Mouse (Mus musculus) C2C12 (cell line): ENCODE measurements around the gene Stk10. TPM values are rescaled to one million over a fixed set of nuclear protein-coding genes. Genes with fewer than 3 reads are reported as not detected.

Experiments
- H3K27me3 ChIP-seq: one replicate; pipeline ENCODE4 v1.6.1; 2011; ENCODE audit not compliant: control insufficient read depth, insufficient read depth, insufficient read length
- H3K36me3 ChIP-seq: one replicate; pipeline ENCODE4 v1.6.1; 2011; ENCODE audit not compliant: control insufficient read depth, insufficient read depth
- H3K4me3 ChIP-seq: one replicate; pipeline ENCODE4 v1.5.1; 2011; ENCODE audit warnings: mild to moderate bottlenecking, control low read depth; ENCODE audit not compliant: poor library complexity, insufficient read depth, severe bottlenecking
- H3K79me2 ChIP-seq: one replicate; pipeline ENCODE4 v1.6.1; 2011; ENCODE audit not compliant: control insufficient read depth, insufficient read depth
- H3K79me3 ChIP-seq: one replicate; pipeline ENCODE4 v1.6.1; 2011; ENCODE audit warnings: low read depth, control low read depth
- H3ac ChIP-seq: one replicate; pipeline ENCODE3; 2011; ENCODE audit warnings: low read depth; ENCODE audit not compliant: control insufficient read depth, insufficient read length
- CEBPB ChIP-seq: IDR thresholded peaks from one replicate; pipeline ENCODE4 v1.6.1; 2011; ENCODE audit warnings: low read depth, mild to moderate bottlenecking, control low read depth, moderate library complexity
- CTCF ChIP-seq: IDR thresholded peaks from one replicate; pipeline ENCODE4 v1.5.1; 2011; ENCODE audit not compliant: control insufficient read depth, insufficient read depth, insufficient read length
- FOSL1 ChIP-seq: IDR thresholded peaks from one replicate; pipeline ENCODE4 v1.8.0; 2011; ENCODE audit warnings: mild to moderate bottlenecking, low read length; ENCODE audit not compliant: poor library complexity, insufficient read depth, severe bottlenecking
- MAX ChIP-seq: IDR thresholded peaks from one replicate; pipeline ENCODE4 v1.6.1; 2011; ENCODE audit warnings: mild to moderate bottlenecking, control low read depth
- MYOD1 ChIP-seq: IDR thresholded peaks from one replicate; pipeline ENCODE4 v1.6.1; 2011; ENCODE audit warnings: low read depth; ENCODE audit not compliant: control insufficient read depth, insufficient read length
- MYOG ChIP-seq: IDR thresholded peaks from one replicate; pipeline ENCODE4 v1.6.1; 2011; ENCODE audit not compliant: control insufficient read depth, insufficient read length; ENCODE audit errors: extremely low read depth
- USF1 ChIP-seq: IDR thresholded peaks from one replicate; pipeline ENCODE4 v1.6.1; 2011; ENCODE audit warnings: low read depth, mild to moderate bottlenecking, control low read depth, moderate library complexity
- polyA plus RNA-seq: library from polyadenylated mRNA; unstranded; fragments of >200 nt; fragmentation: generic; extraction: Trizol; gene quantifications from one replicate; pipeline ENCODE4 v1.2.1, GENCODE M21; 2012; ENCODE audit warnings: missing spikeins

Stk10 gene
- polyA plus RNA-seq, 1 experiment: 8.2 TPM

DNA sequence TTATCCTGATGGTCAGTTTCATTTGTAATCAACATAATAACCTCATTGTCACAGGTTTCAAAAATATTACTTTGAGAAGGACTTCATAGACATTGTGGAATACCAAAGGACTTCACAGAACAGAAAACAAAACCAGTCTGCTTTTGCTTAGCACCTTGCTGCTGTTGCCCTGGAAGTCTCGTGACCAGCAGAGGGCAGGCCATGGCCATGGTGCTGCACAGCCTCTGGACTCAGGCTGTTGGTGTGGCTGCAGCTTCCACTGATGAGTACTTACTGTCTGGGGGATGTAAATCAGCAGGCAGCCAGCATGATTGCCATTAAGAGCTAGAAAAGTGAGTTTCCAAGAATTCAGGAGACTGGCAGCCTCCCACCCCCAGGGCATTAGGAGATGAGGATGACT is 92.6 kb downstream of the Stk10 start:
- Histone ChIP-seq H3K27me3 (no peaks in the 10 kb centered on the region), H3K79me3 (no peaks in the 10 kb centered on the region), H3ac (no peak overlapping the region), H3K79me2 (no peaks in the 10 kb centered on the region), H3K36me3 (peaks cover 29% of the 10 kb centered on the region), H3K4me3 (no peak overlapping the region)
- TF ChIP-seq MAX (no peak), CEBPB (no peak), FOSL1 (no peak), USF1 (no peak), MYOG (no peak), CTCF (peak; percentile 90)

DNA sequence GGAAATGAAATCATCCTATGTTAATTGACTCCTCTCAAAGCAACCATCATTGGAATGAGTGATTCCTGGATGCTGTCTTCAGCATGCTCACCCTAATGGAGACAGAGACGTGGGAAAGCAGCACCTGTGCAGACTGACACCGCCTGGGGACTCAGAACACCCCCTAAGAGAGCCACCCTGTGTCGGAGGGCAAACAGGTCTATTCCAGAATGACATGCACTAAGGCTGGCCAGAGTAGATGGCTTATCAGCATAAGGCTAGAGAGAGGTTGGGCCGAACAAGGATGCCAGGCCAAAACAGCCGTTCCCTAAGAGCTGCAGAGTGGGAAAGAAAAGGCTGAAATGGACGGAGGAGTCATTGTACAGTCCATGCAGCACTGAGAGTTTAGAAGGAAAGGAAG is 93.0 kb downstream of the Stk10 start:
- Histone ChIP-seq H3K27me3 (no peaks in the 10 kb centered on the region), H3ac (no peak overlapping the region), H3K79me3 (no peaks in the 10 kb centered on the region), H3K79me2 (no peaks in the 10 kb centered on the region), H3K4me3 (no peak overlapping the region), H3K36me3 (peaks cover 26% of the 10 kb centered on the region)
- TF ChIP-seq MAX: no peak
- TF ChIP-seq MYOG: no peak
- TF ChIP-seq USF1: no peak
- TF ChIP-seq MYOD1: no peak
- no peak for TF ChIP-seq FOSL1
- no peak for TF ChIP-seq CEBPB
- TF ChIP-seq CTCF: no peak

DNA sequence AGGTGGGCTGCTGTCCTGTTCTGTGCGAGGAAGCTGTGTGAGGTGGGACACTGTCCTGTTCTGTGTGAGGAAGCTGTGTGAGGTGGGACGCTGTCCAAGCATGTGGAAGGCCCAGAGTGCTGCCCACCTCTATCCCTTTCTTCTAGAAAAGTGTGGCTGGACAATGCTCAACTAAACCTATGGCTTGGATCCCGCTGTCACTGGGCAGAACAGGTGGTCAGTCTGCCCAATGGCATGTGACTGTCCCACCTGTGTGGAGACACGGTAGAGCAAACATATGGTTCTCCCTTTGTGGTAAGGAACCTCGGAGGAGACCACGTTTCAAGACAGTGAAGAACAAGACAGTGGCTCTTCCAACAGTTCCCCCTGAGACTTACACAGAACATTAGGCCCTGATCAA is 94.8 kb downstream of the Stk10 start:
- no peak overlapping the region for H3K4me3 ChIP-seq
- H3K79me2 ChIP-seq: no peaks in the 10 kb centered on the region
- no peaks in the 10 kb centered on the region for H3K27me3 ChIP-seq
- peaks cover 9% of the 10 kb centered on the region for H3K36me3 ChIP-seq
- TF ChIP-seq USF1 (no peak), CEBPB (no peak)
- no peaks in the 10 kb centered on the region for H3K79me3 ChIP-seq
- no peak overlapping the region for H3ac ChIP-seq

DNA sequence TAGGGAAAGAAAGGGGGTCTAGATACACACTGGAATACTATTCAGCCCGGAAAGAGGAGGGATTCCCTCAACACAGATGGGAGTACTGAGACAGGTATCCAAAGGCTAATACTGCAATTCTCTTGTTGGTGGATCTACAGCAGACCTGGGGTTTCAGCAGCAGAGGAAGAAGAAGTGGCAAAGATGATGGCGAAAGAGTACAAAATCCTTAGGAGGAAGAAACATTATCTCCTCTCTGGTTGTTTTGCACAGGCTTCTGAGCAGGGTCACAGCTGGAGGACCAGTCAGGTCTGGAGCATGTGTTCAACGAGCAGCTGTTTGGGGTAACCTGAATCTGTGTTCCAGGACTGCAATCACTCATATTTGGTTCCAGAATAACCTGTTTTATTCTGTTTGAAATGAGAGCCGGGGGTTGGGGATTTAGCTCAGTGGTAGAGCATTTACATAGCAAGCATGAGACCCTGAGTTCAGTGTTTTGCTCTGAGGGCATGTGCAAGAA is 96.7 kb downstream of the Stk10 start:
- H3K36me3 ChIP-seq: no peaks in the 10 kb centered on the region
- H3K4me3 ChIP-seq: no peak overlapping the region
- H3K79me2 ChIP-seq: no peaks in the 10 kb centered on the region
- no peaks in the 10 kb centered on the region for H3K79me3 ChIP-seq
- TF ChIP-seq MYOG (no peak), CTCF (no peak), FOSL1 (no peak), MYOD1 (no peak), MAX (no peak), CEBPB (no peak), USF1 (no peak)
- no peaks in the 10 kb centered on the region for H3K27me3 ChIP-seq
- no peak overlapping the region for H3ac ChIP-seq

DNA sequence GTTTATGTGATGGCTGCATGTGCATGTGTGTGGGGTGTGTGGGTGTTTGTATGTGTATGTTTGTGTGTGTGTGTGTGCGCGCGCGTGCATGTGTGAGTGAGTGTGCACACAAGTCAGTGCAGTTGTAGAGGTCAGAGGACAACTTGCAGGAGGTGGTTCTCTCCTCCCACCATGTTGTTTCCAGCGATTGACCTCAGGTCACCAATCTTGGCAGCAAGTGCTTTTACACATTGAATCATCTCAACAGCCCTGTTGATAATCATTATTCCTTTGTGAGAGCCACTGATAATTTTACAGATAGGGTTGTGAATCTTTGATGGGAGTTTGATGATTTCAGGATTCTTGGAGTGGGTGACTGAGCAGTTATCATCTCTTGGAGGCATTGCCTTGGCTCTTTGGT is 99.6 kb downstream of the Stk10 start:
- H3K79me2 ChIP-seq: no peaks in the 10 kb centered on the region
- H3ac ChIP-seq: no peak overlapping the region
- H3K79me3 ChIP-seq: no peaks in the 10 kb centered on the region
- no peak overlapping the region for H3K4me3 ChIP-seq
- H3K27me3 ChIP-seq: no peaks in the 10 kb centered on the region
- TF ChIP-seq MYOD1 (no peak), USF1 (no peak), MAX (no peak), CEBPB (no peak), MYOG (no peak), FOSL1 (no peak), CTCF (no peak)
- H3K36me3 ChIP-seq: no peaks in the 10 kb centered on the region

DNA sequence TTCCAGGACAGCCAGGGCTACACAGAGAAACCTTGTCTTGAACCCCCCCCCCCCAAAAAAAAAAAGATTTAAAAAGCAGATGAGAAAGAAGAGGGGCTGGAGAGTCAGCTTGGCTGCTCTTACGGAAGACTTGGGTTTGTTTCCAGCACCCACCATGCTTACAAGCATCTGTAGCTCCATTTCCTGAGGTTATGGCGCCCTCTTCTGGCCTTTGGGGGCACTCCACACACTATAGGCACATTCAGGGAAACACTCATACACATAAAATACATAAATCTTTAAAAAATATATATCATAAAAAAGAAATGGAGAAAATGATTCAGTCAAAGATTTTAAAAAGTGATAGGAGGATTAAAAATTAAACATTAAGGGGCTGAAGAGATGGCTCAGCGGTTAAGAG is 100.4 kb downstream of the Stk10 start:
- H3K36me3 ChIP-seq: no peaks in the 10 kb centered on the region
- no peak overlapping the region for H3K4me3 ChIP-seq
- H3K79me2 ChIP-seq: no peaks in the 10 kb centered on the region
- TF ChIP-seq MYOG: no peak
- no peak for TF ChIP-seq CEBPB
- no peak for TF ChIP-seq MYOD1
- TF ChIP-seq USF1: no peak
- TF ChIP-seq MAX: no peak
- TF ChIP-seq CTCF: no peak
- no peak for TF ChIP-seq FOSL1
- no peaks in the 10 kb centered on the region for H3K27me3 ChIP-seq
- no peak overlapping the region for H3ac ChIP-seq
- no peaks in the 10 kb centered on the region for H3K79me3 ChIP-seq

DNA sequence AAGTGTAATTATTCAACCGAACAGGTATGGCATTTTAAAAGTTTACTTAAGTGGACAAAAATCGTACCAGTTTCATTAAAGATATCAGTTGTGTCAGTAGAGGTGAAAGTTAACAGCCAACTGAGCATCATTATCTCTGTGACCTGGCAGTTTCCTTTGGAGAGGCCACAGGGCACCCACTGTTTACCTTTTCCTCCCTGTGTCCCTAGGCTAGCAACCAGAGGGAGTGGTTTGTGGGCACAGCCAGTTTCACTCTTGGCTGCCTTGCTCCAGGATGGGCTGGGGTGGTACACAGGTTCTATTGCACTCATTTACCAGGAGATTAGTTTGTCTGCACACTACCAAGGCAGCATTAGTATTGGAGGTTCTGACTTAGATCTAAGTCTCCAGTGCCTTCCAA is 101.0 kb downstream of the Stk10 start:
- H3K4me3 ChIP-seq: no peak overlapping the region
- TF ChIP-seq CTCF (no peak), MYOG (no peak), FOSL1 (no peak), CEBPB (no peak), MAX (no peak), MYOD1 (no peak), USF1 (no peak)
- H3K36me3 ChIP-seq: no peaks in the 10 kb centered on the region
- no peaks in the 10 kb centered on the region for H3K79me2 ChIP-seq
- H3K27me3 ChIP-seq: no peaks in the 10 kb centered on the region
- no peaks in the 10 kb centered on the region for H3K79me3 ChIP-seq
- no peak overlapping the region for H3ac ChIP-seq
